Mouse (Mus musculus): ENCODE data around the gene Ccdc171. TPM values are rescaled to one million over a fixed set of nuclear protein-coding genes. Genes with fewer than 3 reads are reported as not detected.
A peak's percentile ranks its signal among the peaks of the same experiment; 100 is the strongest.

Ccdc171 gene
- total and polyA plus RNA-seq, 3 experiments: 0.45 to 1.2 (median 0.94) TPM

DNA sequence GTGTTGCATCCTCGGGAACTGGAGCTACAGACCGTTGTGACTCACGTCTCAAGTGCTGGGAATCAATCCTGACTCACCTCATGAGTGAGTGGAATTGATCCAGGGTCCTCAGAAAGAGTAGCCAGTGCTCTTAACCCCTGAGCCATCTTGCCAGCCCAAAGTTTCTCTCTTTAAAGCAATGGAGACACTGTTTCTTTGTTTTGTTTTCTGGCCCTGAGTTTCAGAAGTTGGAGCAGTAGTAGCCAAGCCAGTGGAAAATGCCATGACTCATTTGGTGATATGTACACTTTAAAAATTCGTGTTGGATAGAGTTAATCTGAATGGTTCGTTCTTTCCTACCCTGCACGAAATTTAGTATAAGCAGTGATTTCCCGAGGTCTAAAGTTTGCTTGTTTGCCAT, 157.5 kb downstream of the Ccdc171 start:
- Histone ChIP-seq H3K36me3 (ENCODE audit: control insufficient read depth, insufficient read depth, low read length) (no peaks in the 10 kb centered on the region), H3K27me3 (ENCODE audit: control insufficient read depth, insufficient read depth, low read length) (no peaks in the 10 kb centered on the region), H3K9ac (ENCODE audit: low read depth, low read length) (no peak overlapping the region), H3K27ac (no peak overlapping the region), H3K4me3 (no peak overlapping the region), H3K4me1 (ENCODE audit: control insufficient read depth, insufficient read depth, low read length) (no peaks in the 10 kb centered on the region), H3K79me2 (replicated peaks; ENCODE audit: control insufficient read depth, insufficient read depth, low read length) (no peaks in the 10 kb centered on the region)
- no peak for DNase-seq
- TF ChIP-seq EP300 (IDR thresholded peaks at IDR 0.05; ENCODE audit: insufficient read depth, low read depth, low read length): no peak
- 69% methylated on average over 7 of the region's 7 CpGs for WGBS
- intact Hi-C loops (cut with DNase I): no loop called here

DNA sequence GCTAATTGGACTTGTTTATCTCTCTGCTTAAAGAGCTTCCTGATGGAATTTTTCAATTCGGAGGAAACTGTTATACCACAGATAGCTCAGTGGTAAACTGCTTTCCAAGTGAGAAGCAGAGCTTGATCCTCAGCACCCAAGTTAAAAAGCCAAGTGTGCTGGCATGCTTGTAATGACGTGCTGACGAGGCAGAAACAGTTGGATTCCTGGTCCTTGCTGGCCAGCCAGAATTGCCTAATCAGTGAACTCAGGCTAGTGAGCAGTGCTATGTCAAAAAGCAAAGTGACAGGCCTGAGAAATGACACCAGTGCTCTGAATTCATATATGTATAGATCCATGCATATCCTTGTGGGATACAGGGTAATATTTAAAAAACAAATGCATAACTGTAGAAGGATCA, 174.8 kb downstream of the Ccdc171 start:
- no peak for TF ChIP-seq POLR2A (IDR thresholded peaks at IDR 0.05; ENCODE audit: insufficient read depth, low read depth, low read length)
- Histone ChIP-seq H3K9ac (ENCODE audit: low read depth, low read length) (no peak overlapping the region), H3K4me1 (ENCODE audit: control insufficient read depth, insufficient read depth, low read length) (no peaks in the 10 kb centered on the region), H3K27me3 (ENCODE audit: control insufficient read depth, insufficient read depth, low read length) (no peaks in the 10 kb centered on the region), H3K27ac (no peak overlapping the region), H3K79me2 (replicated peaks; ENCODE audit: control insufficient read depth, insufficient read depth, low read length) (no peaks in the 10 kb centered on the region), H3K4me3 (no peak overlapping the region), H3K36me3 (ENCODE audit: control insufficient read depth, insufficient read depth, low read length) (no peaks in the 10 kb centered on the region)
- WGBS: 29% methylated on average over 3 of the region's 3 CpGs
- intact Hi-C loops (cut with DNase I): no loop called here
- DNase-seq: peak in 1 of 2 experiments; percentile 12

DNA sequence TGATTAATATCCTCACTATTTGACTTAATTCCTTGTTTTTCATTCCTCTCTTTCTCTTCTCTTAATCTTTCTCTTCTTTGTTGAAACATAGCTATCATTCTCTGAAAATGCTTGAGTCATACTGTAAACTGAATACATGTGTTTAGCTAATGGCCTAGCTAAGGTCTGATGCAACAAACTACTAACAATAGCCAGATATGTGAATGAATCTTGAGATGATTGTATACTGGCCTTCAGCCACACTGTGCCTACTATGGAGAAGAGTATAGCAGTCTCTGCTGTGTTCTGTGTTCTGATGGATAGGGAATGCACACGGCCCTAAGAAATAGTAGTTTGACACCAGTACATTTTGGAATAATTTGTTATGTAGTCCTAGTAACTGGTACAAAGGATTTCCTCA, 191.7 kb downstream of the Ccdc171 start:
- Histone ChIP-seq H3K4me3 (no peak overlapping the region), H3K9ac (ENCODE audit: low read depth, low read length) (no peak overlapping the region), H3K27ac (no peak overlapping the region), H3K4me1 (ENCODE audit: control insufficient read depth, insufficient read depth, low read length) (no peaks in the 10 kb centered on the region), H3K79me2 (replicated peaks; ENCODE audit: control insufficient read depth, insufficient read depth, low read length) (no peaks in the 10 kb centered on the region), H3K36me3 (ENCODE audit: control insufficient read depth, insufficient read depth, low read length) (no peaks in the 10 kb centered on the region), H3K27me3 (ENCODE audit: control insufficient read depth, insufficient read depth, low read length) (no peaks in the 10 kb centered on the region)
- no peak for DNase-seq
- 91% methylated on average over 1 of the region's 1 CpGs for WGBS
- TF ChIP-seq EP300 (IDR thresholded peaks at IDR 0.05; ENCODE audit: insufficient read depth, low read depth, low read length) (no peak), CTCF (IDR thresholded peaks at IDR 0.05) (no peak), POLR2A (IDR thresholded peaks at IDR 0.05; ENCODE audit: insufficient read depth, low read depth, low read length) (no peak)
- intact Hi-C loops (cut with DNase I): no loop called here

DNA sequence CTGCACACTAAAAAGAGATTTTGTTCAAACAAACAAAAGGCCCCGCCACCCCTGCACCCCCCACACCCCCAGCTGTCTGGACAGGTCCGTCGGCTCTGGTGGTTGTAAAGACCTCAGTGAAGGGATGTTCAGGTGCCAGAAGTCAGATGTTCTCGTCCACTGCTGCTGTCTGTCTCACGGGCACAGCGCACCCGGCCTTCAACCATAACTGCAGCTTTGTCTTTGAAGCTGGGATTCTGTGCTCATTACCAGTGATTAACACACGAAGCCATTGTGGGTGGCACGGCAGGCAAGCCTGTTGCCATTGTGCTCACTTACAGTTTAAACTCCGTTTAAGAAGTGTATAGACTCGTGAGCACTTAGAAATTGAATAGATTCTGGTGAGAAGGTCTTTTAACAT, 194.5 kb downstream of the Ccdc171 start:
- Histone ChIP-seq H3K9ac (ENCODE audit: low read depth, low read length) (no peak overlapping the region), H3K27ac (no peak overlapping the region), H3K4me1 (ENCODE audit: control insufficient read depth, insufficient read depth, low read length) (no peaks in the 10 kb centered on the region), H3K27me3 (ENCODE audit: control insufficient read depth, insufficient read depth, low read length) (no peaks in the 10 kb centered on the region), H3K4me3 (no peak overlapping the region), H3K36me3 (ENCODE audit: control insufficient read depth, insufficient read depth, low read length) (no peaks in the 10 kb centered on the region), H3K79me2 (replicated peaks; ENCODE audit: control insufficient read depth, insufficient read depth, low read length) (no peaks in the 10 kb centered on the region)
- intact Hi-C loops (cut with DNase I): no loop called here
- 83% methylated on average over 11 of the region's 11 CpGs for WGBS
- TF ChIP-seq EP300 (IDR thresholded peaks at IDR 0.05; ENCODE audit: insufficient read depth, low read depth, low read length): no peak
- no peak for TF ChIP-seq CTCF (IDR thresholded peaks at IDR 0.05)
- TF ChIP-seq POLR2A (IDR thresholded peaks at IDR 0.05; ENCODE audit: insufficient read depth, low read depth, low read length): no peak
- DNase-seq: no peak

DNA sequence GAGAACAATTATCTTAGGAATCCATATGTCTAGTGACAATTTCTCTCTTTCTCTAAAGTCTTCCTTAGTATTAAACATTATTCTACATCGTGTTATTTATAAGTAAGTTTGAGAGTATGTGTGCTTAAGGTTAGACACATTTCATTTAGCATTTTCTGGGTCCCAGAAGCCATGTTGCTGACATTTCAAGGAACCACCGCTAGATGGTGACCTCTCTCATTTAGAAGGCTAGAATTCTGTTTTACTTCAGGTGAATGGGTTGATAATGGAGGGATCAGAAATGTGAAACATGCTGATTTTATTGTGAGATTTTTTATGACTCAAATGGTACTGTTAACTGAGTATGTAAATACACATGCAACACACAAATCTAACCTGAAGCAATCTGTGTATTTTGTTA, 199.8 kb downstream of the Ccdc171 start:
- Histone ChIP-seq H3K9ac (ENCODE audit: low read depth, low read length) (no peak overlapping the region), H3K36me3 (ENCODE audit: control insufficient read depth, insufficient read depth, low read length) (no peaks in the 10 kb centered on the region), H3K27me3 (ENCODE audit: control insufficient read depth, insufficient read depth, low read length) (no peaks in the 10 kb centered on the region), H3K4me1 (ENCODE audit: control insufficient read depth, insufficient read depth, low read length) (no peaks in the 10 kb centered on the region), H3K27ac (no peak overlapping the region), H3K4me3 (no peak overlapping the region), H3K79me2 (replicated peaks; ENCODE audit: control insufficient read depth, insufficient read depth, low read length) (no peaks in the 10 kb centered on the region)
- TF ChIP-seq EP300 (IDR thresholded peaks at IDR 0.05; ENCODE audit: insufficient read depth, low read depth, low read length): no peak
- peak; percentile 63 for TF ChIP-seq CTCF (IDR thresholded peaks at IDR 0.05)
- intact Hi-C loops (cut with DNase I): no loop called here
- 11% methylated on average over 2 of the region's 2 CpGs for WGBS
- no peak for DNase-seq

DNA sequence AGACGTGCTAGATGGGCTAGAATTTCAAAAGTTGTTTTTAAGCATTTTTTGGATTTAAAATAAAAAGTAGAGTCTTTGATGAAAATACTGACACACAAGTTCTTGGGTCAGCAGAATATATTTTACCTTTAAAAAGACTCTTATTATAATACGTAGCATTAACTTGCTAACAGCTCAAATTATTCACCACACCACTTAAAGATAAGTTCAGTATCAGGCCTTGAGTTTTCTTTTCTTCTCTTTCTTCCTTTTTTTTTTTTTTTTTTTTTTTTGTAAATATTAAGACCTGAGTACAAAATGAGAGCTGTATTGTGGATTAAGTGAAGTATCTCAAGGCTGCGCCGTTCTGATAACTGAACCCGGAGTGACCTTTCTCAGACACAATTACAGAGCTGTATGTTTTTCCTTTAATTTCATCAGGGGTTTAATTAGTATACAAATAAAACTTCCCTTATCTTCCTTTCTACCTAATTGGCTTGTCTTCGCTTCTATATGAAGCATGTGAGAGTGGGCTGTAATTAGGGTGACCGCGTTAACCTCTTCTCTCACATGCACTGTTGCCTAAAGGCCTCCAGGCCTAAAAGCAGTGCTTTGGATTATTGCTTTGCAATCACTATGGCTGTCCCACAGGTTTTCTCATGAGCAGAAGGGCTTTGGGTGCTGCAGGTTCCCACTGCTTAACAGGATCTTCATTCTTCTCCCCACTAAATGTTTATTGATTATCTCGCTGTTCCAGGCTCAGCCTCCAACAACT, 214.0 kb downstream of the Ccdc171 start:
- H3K4me1 ChIP-seq (ENCODE audit: control insufficient read depth, insufficient read depth, low read length): no peaks in the 10 kb centered on the region
- intact Hi-C loops (cut with DNase I): no loop called here
- no peak overlapping the region for H3K27ac ChIP-seq
- no peaks in the 10 kb centered on the region for H3K27me3 ChIP-seq (ENCODE audit: control insufficient read depth, insufficient read depth, low read length)
- no peak overlapping the region for H3K4me3 ChIP-seq
- WGBS: 88% methylated on average over 9 of the region's 9 CpGs
- H3K79me2 ChIP-seq (replicated peaks; ENCODE audit: control insufficient read depth, insufficient read depth, low read length): no peaks in the 10 kb centered on the region
- no peaks in the 10 kb centered on the region for H3K36me3 ChIP-seq (ENCODE audit: control insufficient read depth, insufficient read depth, low read length)
- TF ChIP-seq CTCF (IDR thresholded peaks at IDR 0.05) (no peak), EP300 (IDR thresholded peaks at IDR 0.05; ENCODE audit: insufficient read depth, low read depth, low read length) (no peak), POLR2A (IDR thresholded peaks at IDR 0.05; ENCODE audit: insufficient read depth, low read depth, low read length) (no peak)
- no peak for DNase-seq
- H3K9ac ChIP-seq (ENCODE audit: low read depth, low read length): no peak overlapping the region

Data from heart, adult 2 months (tissue).